Mouse (Mus musculus) small intestine, adult 2 months (tissue): Measurements from ENCODE around the gene Fam199x.

Experiments used
- CTCF ChIP-seq: fragments of 200-500 bp; IDR thresholded peaks from 2 replicates; pipeline ENCODE4 v1.5.1; 2012; ENCODE audit warnings: low read depth, mild to moderate bottlenecking, control low read depth, inconsistent platforms, low read length, moderate library complexity, mixed read lengths; ENCODE audit not compliant: insufficient replicate concordance, insufficient read length; ENCODE audit errors: extremely low read depth
- POLR2A ChIP-seq: fragments of 200-500 bp; IDR thresholded peaks from 2 replicates; pipeline ENCODE4 v1.6.1; 2012; ENCODE audit warnings: low read depth, mild to moderate bottlenecking, control low read depth, inconsistent platforms, low read length, moderate library complexity

DNA sequence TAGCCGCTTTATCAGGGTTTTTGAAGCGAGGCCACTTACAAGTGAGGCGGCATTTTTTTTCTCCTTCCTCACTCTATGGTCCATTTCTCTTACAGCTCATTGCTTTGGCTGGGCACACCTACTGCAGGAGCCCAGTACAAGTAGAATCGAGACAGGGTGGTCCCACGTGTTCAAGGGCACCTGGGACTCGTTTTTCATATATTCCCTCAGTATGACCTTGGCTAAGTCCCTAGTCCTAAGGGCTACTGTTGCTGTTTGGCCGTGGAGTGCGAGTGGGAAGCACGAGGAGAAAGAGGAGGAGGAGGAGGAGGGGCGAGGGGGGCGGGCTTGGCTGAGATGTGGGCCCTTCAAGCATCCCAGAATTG, 352 bp upstream of the Fam199x start:
- no peak for TF ChIP-seq CTCF
- no peak for TF ChIP-seq POLR2A
